Mouse (Mus musculus) forebrain, embryonic 12.5 days (tissue): Measurements from ENCODE around the gene Gm4141. TPM values are rescaled to one million over a fixed set of nuclear protein-coding genes. Genes with fewer than 3 reads are reported as not detected.
"Not testable (repeated sequence)": the region's sequence is repeated elsewhere in the genome, so short reads cannot be mapped to it uniquely, and the experiment has no call there.

Experiments
- ATAC-seq: fragments of 200-750 bp; cut with Nextera tagmentation; 2 replicates; pipeline ENCODE4 v1.8.0; 2017; ENCODE audit warnings: moderate TSS enrichment; ENCODE audit not compliant: low FRiP score
- H3K27ac ChIP-seq: fragments of 300-500 bp; sonication (generic); 2 replicates; pipeline ENCODE4 v1.5.1; 2016; ENCODE audit warnings: mild to moderate bottlenecking
- H3K27me3 ChIP-seq: fragments of 300-500 bp; sonication (generic); 2 replicates; pipeline ENCODE4 v1.6.1; 2016; ENCODE audit warnings: mild to moderate bottlenecking
- H3K36me3 ChIP-seq: fragments of 300-500 bp; sonication (generic); replicated peaks from 2 replicates; pipeline ENCODE4 v1.6.1; 2016; ENCODE audit warnings: mild to moderate bottlenecking
- H3K4me1 ChIP-seq: fragments of 300-500 bp; sonication (generic); 2 replicates; pipeline ENCODE4 v1.6.1; 2016
- H3K4me2 ChIP-seq: fragments of 300-500 bp; sonication (generic); 2 replicates; pipeline ENCODE4 v1.6.1; 2016; ENCODE audit warnings: mild to moderate bottlenecking, moderate library complexity
- H3K4me3 ChIP-seq: fragments of 300-500 bp; sonication (generic); replicated peaks from 2 replicates; pipeline ENCODE4 v1.5.1; 2016; ENCODE audit warnings: mild to moderate bottlenecking
- H3K9ac ChIP-seq: fragments of 300-500 bp; sonication (generic); 2 replicates; pipeline ENCODE4 v1.6.1; 2016; ENCODE audit warnings: mild to moderate bottlenecking
- H3K9me3 ChIP-seq: fragments of 300-500 bp; sonication (generic); 2 replicates; pipeline ENCODE4 v1.6.1; 2016
- WGBS: fragments of 180-500 bp; shearing (Covaris S2); methylation state at CpG from one replicate; pipeline ENCODE4 v1.1.7; 2016; 5-methylcytosine and 5-hydroxymethylcytosine counted together
- polyA plus RNA-seq: library from polyadenylated mRNA; unstranded; fragments of >200 nt; fragmentation: Nextera tagmentation; extraction: Ambion mirVana; gene quantifications from 2 replicates; pipeline ENCODE4 v1.2.1, GENCODE M21; 2016

The Gm4141 gene
- polyA plus RNA-seq, result not detected in 2 replicates

DNA sequence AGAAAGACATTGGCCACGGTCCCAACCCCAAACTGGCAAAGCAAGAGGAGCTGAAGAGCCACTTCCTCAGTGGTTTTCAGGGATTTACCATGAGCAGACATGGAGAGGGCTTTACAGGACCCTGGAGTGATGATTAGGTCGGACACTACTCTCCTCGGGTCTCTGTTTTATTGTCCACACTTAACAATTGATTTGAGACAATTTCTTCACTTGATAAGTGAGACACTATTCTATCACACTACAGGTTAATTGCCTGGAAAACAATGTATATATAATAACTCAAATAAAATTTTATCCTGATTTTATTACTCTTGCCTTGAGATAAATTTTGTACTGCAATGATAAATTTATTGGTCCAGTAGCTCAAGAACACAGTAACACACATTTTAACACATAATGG, at the start of gene Gm4141:
Gene Gm4141, minus strand, starts transcription at position 101 of the 400 bp plus-strand sequence.
- H3K4me1 ChIP-seq, H3K9ac ChIP-seq, H3K4me3 ChIP-seq, H3K4me2 ChIP-seq, ATAC-seq, H3K27me3 ChIP-seq, H3K27ac ChIP-seq, H3K9me3 ChIP-seq, H3K36me3 ChIP-seq: not testable (repeated sequence)
- no CpG with 5 or more reads among the region's 3 CpGs for WGBS

DNA sequence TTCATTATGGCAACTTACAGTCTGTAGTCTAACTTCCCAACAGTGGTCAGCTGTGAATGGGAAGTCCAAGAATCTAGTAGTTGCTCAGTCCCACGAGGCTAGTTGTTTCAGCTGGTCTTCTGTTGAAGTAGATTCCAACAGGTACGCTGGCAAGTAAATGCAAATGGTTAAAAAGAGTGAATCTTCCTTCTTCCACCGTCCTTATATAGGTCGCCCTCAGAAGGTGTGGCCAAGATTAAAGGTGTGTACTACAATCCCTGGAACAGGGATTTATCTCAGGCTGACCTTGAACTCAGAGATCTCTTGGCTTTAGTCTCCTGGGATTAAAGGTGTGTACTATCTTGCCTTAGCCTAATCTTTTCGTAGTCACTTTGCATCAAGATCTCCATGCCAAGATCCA, 22.9 kb upstream of the Gm4141 start, which contains the start of gene Gm4513:
Gene Gm4513, minus strand, starts transcription at position 101 of the 400 bp plus-strand sequence.
- not testable (repeated sequence) for H3K9ac ChIP-seq, H3K4me1 ChIP-seq, ATAC-seq, H3K27me3 ChIP-seq, H3K9me3 ChIP-seq, H3K36me3 ChIP-seq, H3K27ac ChIP-seq, H3K4me3 ChIP-seq, H3K4me2 ChIP-seq
- WGBS, result 77% methylated on average over 3 of the region's 5 CpGs

DNA sequence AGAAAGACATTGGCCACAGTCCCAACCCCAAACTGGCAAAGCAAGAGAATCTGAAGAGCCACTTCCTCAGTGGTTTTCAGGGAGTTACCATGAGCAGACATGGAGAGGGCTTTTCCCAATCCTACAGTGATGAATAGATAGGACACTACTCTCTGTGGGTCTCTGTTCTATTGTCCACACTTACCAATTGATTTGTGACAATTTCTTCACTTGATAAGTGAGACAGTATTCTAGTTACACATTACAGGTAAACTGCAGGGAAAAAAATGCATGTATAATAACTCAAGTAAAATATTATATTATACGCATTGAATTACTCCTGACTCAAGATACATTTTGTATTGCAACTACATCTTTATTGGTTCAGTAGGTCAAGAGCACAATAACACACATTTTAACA, 30.4 kb downstream of the Gm4141 start, which contains the start of gene Gm5726:
Gene Gm5726, minus strand, starts transcription at position 101 of the 400 bp plus-strand sequence.
- not testable (repeated sequence) for H3K4me3 ChIP-seq, H3K9ac ChIP-seq, H3K36me3 ChIP-seq, H3K4me1 ChIP-seq, H3K9me3 ChIP-seq, H3K4me2 ChIP-seq, H3K27ac ChIP-seq, H3K27me3 ChIP-seq, ATAC-seq
- WGBS, result no CpG with 5 or more reads among the region's 1 CpGs

DNA sequence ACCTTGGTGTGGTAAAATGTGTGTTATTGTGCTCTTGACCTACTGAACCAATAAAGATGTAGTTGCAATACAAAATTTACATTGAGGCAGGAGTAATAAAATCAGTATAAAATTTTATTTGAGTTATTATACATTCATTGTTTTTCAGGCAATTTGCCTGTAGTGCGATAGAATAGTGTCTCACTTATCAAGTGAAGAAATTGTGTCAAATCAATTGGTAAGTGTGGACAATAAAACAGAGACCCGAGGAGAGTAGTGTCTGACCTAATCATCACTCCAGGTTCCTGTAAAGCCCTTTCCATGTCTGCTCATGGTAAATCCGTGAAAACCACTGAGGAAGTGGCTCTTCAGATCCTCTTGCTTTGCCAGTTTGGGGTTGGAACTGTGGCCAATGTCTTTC, 42.5 kb downstream of the Gm4141 start, which contains the start of gene Vmn1r104:
Gene Vmn1r104, plus strand, starts transcription at position 301 of the 400 bp plus-strand sequence.
- H3K9ac ChIP-seq, H3K4me2 ChIP-seq, H3K27me3 ChIP-seq, H3K4me3 ChIP-seq, ATAC-seq, H3K27ac ChIP-seq, H3K36me3 ChIP-seq, H3K4me1 ChIP-seq, H3K9me3 ChIP-seq: not testable (repeated sequence)
- no CpG with 5 or more reads among the region's 3 CpGs for WGBS

Other genes starting within 250 kb of the Gm4141 start
- gene Gm4133, start 242.2 kb downstream of the Gm4141 start, polyA plus RNA-seq, result not detected in 2 replicates
- not detected in 2 replicates for gene Gm5728, start 200.8 kb downstream of the Gm4141 start, polyA plus RNA-seq
- not detected in 2 replicates for gene Vmn1r100, start 158.3 kb downstream of the Gm4141 start, polyA plus RNA-seq
- not detected in 2 replicates for gene Vmn1r101, start 133.6 kb downstream of the Gm4141 start, polyA plus RNA-seq
- gene Gm10670, start 101.3 kb downstream of the Gm4141 start, polyA plus RNA-seq, result not detected in 2 replicates
- not detected in 2 replicates for gene Vmn1r103, start 65.7 kb downstream of the Gm4141 start, polyA plus RNA-seq
- not detected in 2 replicates for gene Vmn1r104, start 42.4 kb downstream of the Gm4141 start, polyA plus RNA-seq
- gene Gm5726, start 30.5 kb downstream of the Gm4141 start, polyA plus RNA-seq, result not detected in 2 replicates
- not detected in 2 replicates for gene Gm4513, start 22.8 kb upstream of the Gm4141 start, polyA plus RNA-seq
- gene Vmn1r107, start 92.7 kb upstream of the Gm4141 start, polyA plus RNA-seq, result not detected in 2 replicates
- not detected in 2 replicates for gene Vmn1r111, start 127.0 kb upstream of the Gm4141 start, polyA plus RNA-seq
- not detected in 2 replicates for gene Gm10668, start 154.4 kb upstream of the Gm4141 start, polyA plus RNA-seq
- gene Vmn1r112, start 194.9 kb upstream of the Gm4141 start, polyA plus RNA-seq, result not detected in 2 replicates
- not detected in 2 replicates for gene Vmn1r113, start 211.0 kb upstream of the Gm4141 start, polyA plus RNA-seq
- gene Vmn1r114, start 235.9 kb upstream of the Gm4141 start, polyA plus RNA-seq, result not detected in 2 replicates